Mouse (Mus musculus) regulatory T cell (primary cell): ENCODE results near the gene Fam160a1.

Experiments
- in situ Hi-C: fragments of 300-600 bp; cut with MboI, MseI; formaldehyde crosslinking; loops from one replicate; pipeline ENCODE4 v1.15.1; 2025; ENCODE audit warnings: high pct_unique_total_duplicates

Fam160a1 gene

DNA sequence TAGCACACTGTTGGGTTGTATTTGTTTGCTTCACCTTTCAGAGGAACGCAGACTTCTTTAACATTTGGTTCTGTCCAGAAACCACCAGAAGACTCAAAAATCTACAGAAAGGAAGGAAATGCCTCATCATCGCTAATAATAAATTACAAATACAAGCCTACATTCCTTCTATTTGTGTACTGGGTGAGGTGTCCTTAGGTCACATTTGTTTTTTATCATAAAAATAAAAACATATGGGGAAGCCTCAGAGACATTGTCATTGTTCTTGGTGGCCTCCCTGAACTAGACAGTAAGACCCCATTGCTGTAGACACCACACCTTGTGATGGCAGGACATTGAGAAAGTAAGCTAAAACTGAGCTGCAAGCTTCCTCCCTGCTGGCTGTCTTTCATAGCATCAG is at the start of gene Fam160a1:
Fam160a1 (minus strand) TSS at position 101 of the 400 bp plus-strand sequence.
- in situ Hi-C loops = no loop called here

DNA sequence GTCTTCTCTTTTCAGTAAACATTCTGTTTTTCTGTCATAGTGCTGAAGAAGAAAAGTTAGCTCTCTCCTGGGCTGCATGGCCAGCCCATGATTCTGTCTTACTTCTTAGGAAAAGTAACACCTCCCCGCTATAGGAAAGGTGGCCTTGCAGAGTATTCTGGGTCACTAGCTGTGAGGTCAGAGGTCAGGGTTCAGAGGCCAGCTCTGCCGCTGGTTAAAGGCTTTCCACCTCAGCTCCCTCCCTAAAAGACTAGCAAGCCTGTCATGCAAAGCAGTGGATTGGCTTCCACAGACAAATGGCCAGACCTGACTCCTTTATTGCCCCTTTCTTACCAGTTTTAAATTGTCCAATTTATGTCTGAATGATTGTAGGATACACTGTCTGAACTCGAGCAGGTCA is 46.9 kb upstream of the Fam160a1 start:
- in situ Hi-C loops = no loop called here

DNA sequence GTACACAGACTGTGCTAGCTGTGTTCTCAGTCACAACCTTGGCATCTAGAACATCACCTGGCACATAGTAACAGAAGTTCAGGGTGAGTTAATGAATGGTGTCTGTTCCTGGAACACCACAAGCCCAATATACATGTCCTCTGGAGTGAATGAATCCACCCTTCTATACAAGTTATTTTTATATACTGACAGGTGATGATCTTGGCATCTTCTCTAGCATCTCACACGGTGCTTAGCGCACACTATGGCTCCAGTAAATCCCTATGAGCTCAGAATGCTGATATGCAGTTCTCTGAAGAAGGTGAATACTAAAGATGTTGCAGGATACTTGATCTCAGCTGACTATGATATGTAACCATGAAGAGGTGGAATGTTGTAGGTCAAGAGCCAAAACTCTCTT is 45.8 kb upstream of the Fam160a1 start:
- in situ Hi-C loops = no loop called here

- in situ Hi-C loops = no loop called here
Observed at GRCm38 (mm10) chr3:85860996-85861395, 43.9 kb upstream of the Fam160a1 start.

DNA sequence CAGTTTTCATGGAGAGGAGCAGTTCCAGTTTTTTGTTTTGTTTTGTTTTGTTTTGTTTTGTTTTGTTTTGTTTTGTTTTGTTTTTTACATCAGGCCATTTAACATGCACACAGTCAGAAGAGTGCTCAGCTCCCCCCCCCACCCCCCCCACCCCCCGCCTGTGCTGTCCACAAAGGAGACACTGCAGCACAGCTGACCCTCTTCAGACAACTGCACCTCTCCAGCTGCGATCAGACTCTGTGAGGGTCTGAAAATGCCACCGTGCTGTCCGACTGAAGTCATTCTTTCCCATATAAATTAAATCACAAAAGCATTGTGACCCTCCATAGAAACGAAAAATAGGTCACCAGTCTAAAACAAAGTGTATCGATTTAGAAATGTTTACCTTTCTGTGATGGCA is 42.2 kb upstream of the Fam160a1 start:
- in situ Hi-C loops = no loop called here

GRCm38 (mm10) chr3:85858140-85859135 is 41.3 kb upstream of the Fam160a1 start:
- in situ Hi-C loops = no loop called here

DNA sequence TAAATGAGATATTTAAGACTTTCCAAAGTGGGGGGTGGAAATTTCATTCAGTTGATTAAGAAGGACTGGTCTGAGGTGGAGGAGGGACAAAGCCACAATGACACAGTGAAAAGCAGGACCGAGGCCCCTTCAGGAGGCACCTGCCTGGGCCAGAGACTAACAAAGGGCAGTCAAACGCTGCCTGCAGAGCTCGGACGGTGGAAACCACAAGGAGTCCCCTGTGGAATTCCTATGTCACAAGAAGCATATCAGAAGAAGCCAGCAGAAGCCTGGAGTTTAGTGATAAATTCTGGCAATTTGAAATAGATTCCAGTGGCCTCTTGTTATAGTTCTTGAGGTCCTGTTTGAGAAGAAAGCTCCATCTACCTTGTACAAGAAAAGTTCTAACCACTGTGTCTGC is 40.0 kb upstream of the Fam160a1 start:
- in situ Hi-C loops = no loop called here

- in situ Hi-C loops = no loop called here
Observed at GRCm38 (mm10) chr3:85855947-85856346, 38.9 kb upstream of the Fam160a1 start.

- in situ Hi-C loops = no loop called here
Observed at GRCm38 (mm10) chr3:85855043-85855442, 38.0 kb upstream of the Fam160a1 start.

GRCm38 (mm10) chr3:85854143-85854542 is 37.1 kb upstream of the Fam160a1 start:
- in situ Hi-C loops = no loop called here

DNA sequence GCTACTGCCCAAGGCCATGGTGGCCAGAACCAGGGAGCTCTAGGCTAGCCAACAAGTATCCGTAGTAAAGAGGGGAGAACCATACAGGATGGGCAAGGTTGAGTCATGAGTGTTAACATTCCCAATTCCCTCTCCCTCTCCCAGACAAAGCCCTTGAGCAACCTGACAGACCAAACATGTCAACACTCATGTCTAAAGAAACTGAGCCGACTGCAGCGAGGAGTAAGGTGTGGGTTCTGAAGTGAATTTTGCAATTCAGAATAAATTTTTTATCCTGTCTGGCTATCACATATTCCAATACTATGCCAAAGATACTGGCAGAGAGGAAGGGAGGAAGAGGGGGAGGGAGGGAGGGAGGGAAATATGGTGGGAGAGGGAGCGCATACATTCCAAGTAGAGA is 36.6 kb upstream of the Fam160a1 start:
- in situ Hi-C loops = no loop called here

DNA sequence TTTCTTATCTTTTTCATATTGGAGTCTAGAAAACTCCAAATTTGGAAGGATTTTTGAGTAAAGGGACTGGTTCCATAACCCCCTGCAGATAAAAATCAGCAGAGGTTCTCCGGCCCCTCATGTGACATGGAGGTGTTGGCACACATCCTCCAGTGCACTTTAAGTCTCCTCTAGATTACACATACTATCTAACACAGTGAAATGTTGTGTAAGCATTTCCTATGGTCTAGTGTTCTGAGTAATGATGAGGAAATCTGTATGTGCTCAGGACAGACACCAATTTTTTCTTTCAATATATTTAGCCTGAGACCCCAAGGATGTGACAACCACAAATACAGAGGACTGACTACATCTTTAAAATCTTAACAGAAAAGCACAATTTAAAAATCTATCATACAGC is 33.0 kb upstream of the Fam160a1 start:
- in situ Hi-C loops = no loop called here

DNA sequence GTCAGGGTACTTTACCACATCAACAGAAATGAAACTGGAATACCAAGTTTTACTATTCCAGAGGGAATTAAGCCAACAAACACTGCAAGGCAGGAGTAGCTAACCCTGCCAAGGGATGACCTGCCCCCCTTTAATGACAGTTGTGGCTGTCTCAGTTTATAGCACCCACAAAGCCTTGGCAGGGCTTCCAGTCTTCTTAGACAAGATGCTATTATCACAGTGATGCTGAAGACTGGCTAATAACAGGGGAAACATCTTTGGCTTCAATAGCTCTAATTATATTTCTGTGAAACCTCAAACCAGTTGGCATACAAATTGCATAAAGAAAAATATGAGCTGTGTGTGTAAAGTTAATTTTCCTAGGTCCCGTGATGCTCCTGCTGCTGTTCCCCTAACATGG is 29.2 kb upstream of the Fam160a1 start:
- in situ Hi-C loops = no loop called here

GRCm38 (mm10) chr3:85845341-85845740 is 28.2 kb upstream of the Fam160a1 start:
- in situ Hi-C loops = no loop called here

- in situ Hi-C loops = no loop called here
Observed at GRCm38 (mm10) chr3:85842881-85843218, 25.8 kb upstream of the Fam160a1 start.

- in situ Hi-C loops = no loop called here
Observed at GRCm38 (mm10) chr3:85842177-85842880, 25.2 kb upstream of the Fam160a1 start.

- in situ Hi-C loops = no loop called here
Observed at GRCm38 (mm10) chr3:85841454-85842176, 24.5 kb upstream of the Fam160a1 start.

DNA sequence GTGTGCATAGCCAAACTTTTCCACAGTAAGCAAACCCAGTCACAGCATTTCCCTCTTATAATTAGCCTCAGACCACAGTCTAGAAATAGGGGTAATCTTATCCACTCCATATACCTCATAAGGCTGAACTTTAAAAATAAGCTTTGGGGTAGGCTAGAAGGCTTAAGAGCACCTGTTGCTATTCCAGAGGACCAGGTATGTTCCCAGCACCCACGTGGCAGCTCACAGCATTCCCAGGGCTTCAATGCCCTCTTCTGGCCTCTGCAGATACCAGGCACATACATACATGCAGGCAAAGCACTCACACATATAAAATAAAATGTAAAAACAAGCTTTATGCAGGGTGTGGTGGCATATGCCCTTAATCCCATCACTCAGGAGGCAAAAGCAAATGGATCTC is 16.5 kb upstream of the Fam160a1 start:
- in situ Hi-C loops = no loop called here

DNA sequence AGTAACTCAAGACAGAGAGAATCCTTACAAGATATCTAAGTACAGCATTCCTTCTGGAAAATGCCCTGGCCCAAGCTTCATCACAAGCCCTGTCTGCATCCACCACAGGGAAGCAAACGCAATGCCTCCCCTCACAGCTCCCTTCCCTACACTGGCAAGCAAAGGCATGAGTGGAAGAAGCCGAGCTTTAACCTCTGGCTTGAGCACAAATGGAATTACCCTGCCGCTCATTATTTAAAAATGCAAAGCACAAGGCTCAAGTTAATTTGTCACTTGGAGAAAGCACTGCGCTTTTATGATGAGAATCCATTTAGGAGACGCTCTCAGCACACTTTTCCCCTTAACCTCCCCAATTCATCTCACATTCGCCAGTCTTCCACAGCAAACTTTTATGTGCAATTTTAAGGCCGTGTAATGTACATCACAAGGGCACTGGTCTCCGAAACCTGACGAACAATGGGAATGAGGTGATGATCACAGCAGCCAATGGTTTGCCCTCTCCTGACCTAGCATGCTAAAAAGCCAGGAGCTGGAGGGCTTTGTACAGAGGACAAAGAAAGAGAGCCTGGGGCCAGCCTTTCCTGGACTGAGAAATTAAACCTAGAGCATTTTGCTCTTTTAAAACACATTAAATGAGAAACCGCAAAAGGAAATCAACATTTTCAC is 15.5 kb upstream of the Fam160a1 start:
- in situ Hi-C loops = no loop called here

- in situ Hi-C loops = no loop called here
Observed at GRCm38 (mm10) chr3:85831785-85832184, 14.7 kb upstream of the Fam160a1 start.

GRCm38 (mm10) chr3:85829047-85829446 is 12.0 kb upstream of the Fam160a1 start:
- in situ Hi-C loops = no loop called here

- in situ Hi-C loops = no loop called here
Observed at GRCm38 (mm10) chr3:85827815-85828214, 10.7 kb upstream of the Fam160a1 start.
